Mouse (Mus musculus) bone marrow macrophage, adult 2 months (primary cell): Measurements from ENCODE around the gene Aldh9a1. TPM values are rescaled to one million over a fixed set of nuclear protein-coding genes. Genes with fewer than 3 reads are reported as not detected.

ENCODE experiments used
- H3K27ac ChIP-seq: 2 replicates; pipeline ENCODE4 v1.5.1; 2012; ENCODE audit warnings: low read depth, low read length; ENCODE audit not compliant: insufficient read depth
- H3K4me1 ChIP-seq: 2 replicates; pipeline ENCODE4 v1.6.1; 2012; ENCODE audit warnings: low read length; ENCODE audit not compliant: control insufficient read depth, insufficient read depth
- H3K4me3 ChIP-seq: 2 replicates; pipeline ENCODE4 v1.5.1; 2012; ENCODE audit warnings: mild to moderate bottlenecking, low read length, moderate library complexity; ENCODE audit not compliant: insufficient read depth
- CTCF ChIP-seq: IDR thresholded peaks from 2 replicates; pipeline ENCODE4 v1.5.1; 2012; ENCODE audit warnings: low read depth, mild to moderate bottlenecking, low read length, moderate library complexity
- POLR2A ChIP-seq: IDR thresholded peaks from 2 replicates; pipeline ENCODE4 v1.6.1; 2012; ENCODE audit warnings: mild to moderate bottlenecking, low read depth, low read length, borderline replicate concordance
- polyA plus RNA-seq: library from polyadenylated mRNA; stranded (reverse); fragments of >200 nt; gene quantifications from 2 replicates; pipeline ENCODE4 v1.2.4, GENCODE M21; 2012; ENCODE audit not compliant: missing spikeins, insufficient read depth, insufficient read length

Gene Aldh9a1
- polyA plus RNA-seq, 1 experiment = 94.8 TPM

GRCm38 (mm10) chr1:167382763-167383162 is 33.0 kb downstream of the Aldh9a1 start:
- Histone ChIP-seq H3K4me3 (no peak overlapping the region), H3K4me1 (peaks cover 15% of the 10 kb centered on the region), H3K27ac (no peak overlapping the region)
- TF ChIP-seq POLR2A (no peak), CTCF (no peak)

- TF ChIP-seq CTCF (no peak), POLR2A (no peak)
- no peak overlapping the region for H3K4me3 ChIP-seq
- peaks cover 19% of the 10 kb centered on the region for H3K4me1 ChIP-seq
- H3K27ac ChIP-seq = no peak overlapping the region
Observed at GRCm38 (mm10) chr1:167383178-167383577, 33.4 kb downstream of the Aldh9a1 start.

GRCm38 (mm10) chr1:167384156-167384555 is 34.4 kb downstream of the Aldh9a1 start:
- no peak overlapping the region for H3K4me3 ChIP-seq

GRCm38 (mm10) chr1:167385211-167385610 is 35.4 kb downstream of the Aldh9a1 start:
- H3K27ac ChIP-seq = no peak overlapping the region
- H3K4me3 ChIP-seq = no peak overlapping the region
- peaks cover 28% of the 10 kb centered on the region for H3K4me1 ChIP-seq
- TF ChIP-seq POLR2A = no peak
- TF ChIP-seq CTCF = no peak

More at GRCm38 (mm10) chr1:167384156-167384555, 34.4 kb downstream of the Aldh9a1 start:
- H3K4me1 ChIP-seq = peaks cover 19% of the 10 kb centered on the region
- TF ChIP-seq CTCF (no peak), POLR2A (no peak)
- H3K27ac ChIP-seq = no peak overlapping the region

- Histone ChIP-seq H3K27ac (no peak overlapping the region), H3K4me3 (no peak overlapping the region), H3K4me1 (peaks cover 31% of the 10 kb centered on the region)
- TF ChIP-seq CTCF (no peak), POLR2A (no peak)
Observed at GRCm38 (mm10) chr1:167385636-167386035, 35.8 kb downstream of the Aldh9a1 start.

GRCm38 (mm10) chr1:167386466-167386865 is 36.7 kb downstream of the Aldh9a1 start:
- no peak for TF ChIP-seq CTCF
- TF ChIP-seq POLR2A = no peak
- Histone ChIP-seq H3K27ac (no peak overlapping the region), H3K4me1 (peaks cover 37% of the 10 kb centered on the region), H3K4me3 (no peak overlapping the region)

- Histone ChIP-seq H3K4me1 (peaks cover 41% of the 10 kb centered on the region), H3K4me3 (no peak overlapping the region), H3K27ac (no peak overlapping the region)
- TF ChIP-seq CTCF = no peak
Observed at GRCm38 (mm10) chr1:167387310-167387709, 37.5 kb downstream of the Aldh9a1 start.

GRCm38 (mm10) chr1:167387796-167388195 is 38.0 kb downstream of the Aldh9a1 start:
- Histone ChIP-seq H3K4me1 (peaks cover 41% of the 10 kb centered on the region), H3K4me3 (no peak overlapping the region), H3K27ac (no peak overlapping the region)
- TF ChIP-seq CTCF = no peak
- TF ChIP-seq POLR2A = no peak

- H3K4me1 ChIP-seq = peaks cover 41% of the 10 kb centered on the region
- no peak for TF ChIP-seq CTCF
- TF ChIP-seq POLR2A = no peak
- H3K27ac ChIP-seq = no peak overlapping the region
- no peak overlapping the region for H3K4me3 ChIP-seq
Observed at GRCm38 (mm10) chr1:167388571-167388970, 38.8 kb downstream of the Aldh9a1 start.

GRCm38 (mm10) chr1:167389584-167389983 is 39.8 kb downstream of the Aldh9a1 start:
- H3K4me1 ChIP-seq = peaks cover 41% of the 10 kb centered on the region
- TF ChIP-seq CTCF (no peak), POLR2A (no peak)
- no peak overlapping the region for H3K4me3 ChIP-seq
- no peak overlapping the region for H3K27ac ChIP-seq

- peaks cover 36% of the 10 kb centered on the region for H3K4me1 ChIP-seq
- H3K27ac ChIP-seq = no peak overlapping the region
Observed at GRCm38 (mm10) chr1:167390381-167390780, 40.6 kb downstream of the Aldh9a1 start.

More at GRCm38 (mm10) chr1:167390381-167390780, 40.6 kb downstream of the Aldh9a1 start:
- H3K4me3 ChIP-seq = no peak overlapping the region
- no peak for TF ChIP-seq POLR2A
- no peak for TF ChIP-seq CTCF
